Mouse (Mus musculus) forebrain, embryonic 15.5 days (tissue): ENCODE results near the gene Gtf3c1. TPM values are rescaled to one million over a fixed set of nuclear protein-coding genes. Genes with fewer than 3 reads are reported as not detected.

Experiments
- ATAC-seq: fragments of 200-750 bp; cut with Nextera tagmentation; replicated peaks from 2 replicates; pipeline ENCODE4 v1.8.0; 2017; ENCODE audit warnings: mild to moderate bottlenecking, moderate TSS enrichment, moderate library complexity
- H3K27ac ChIP-seq: fragments of 300-500 bp; sonication (generic); replicated peaks from 2 replicates; pipeline ENCODE4 v1.5.1; 2015; ENCODE audit warnings: mild to moderate bottlenecking, inconsistent platforms
- H3K27me3 ChIP-seq: fragments of 300-500 bp; sonication (generic); 2 replicates; pipeline ENCODE4 v1.6.1; 2015; ENCODE audit warnings: inconsistent platforms
- H3K36me3 ChIP-seq: fragments of 300-500 bp; sonication (generic); 2 replicates; pipeline ENCODE4 v1.6.1; 2015; ENCODE audit warnings: mild to moderate bottlenecking, inconsistent platforms
- H3K4me1 ChIP-seq: fragments of 300-500 bp; sonication (generic); 2 replicates; pipeline ENCODE4 v1.6.1; 2015; ENCODE audit warnings: inconsistent platforms
- H3K4me2 ChIP-seq: fragments of 300-500 bp; sonication (generic); replicated peaks from 2 replicates; pipeline ENCODE4 v1.6.1; 2015; ENCODE audit warnings: mild to moderate bottlenecking, inconsistent platforms
- H3K4me3 ChIP-seq: fragments of 300-500 bp; sonication (generic); 2 replicates; pipeline ENCODE4 v1.5.1; 2015; ENCODE audit warnings: mild to moderate bottlenecking, inconsistent platforms
- H3K9ac ChIP-seq: fragments of 300-500 bp; sonication (generic); replicated peaks from 2 replicates; pipeline ENCODE4 v1.6.1; 2015; ENCODE audit warnings: mild to moderate bottlenecking, inconsistent platforms
- H3K9me3 ChIP-seq: fragments of 300-500 bp; sonication (generic); 2 replicates; pipeline ENCODE4 v1.6.1; 2016; ENCODE audit warnings: inconsistent platforms
- WGBS: fragments of 180-500 bp; shearing (Covaris S2); methylation state at CpG from one replicate; pipeline ENCODE4 v1.1.7; 2015; ENCODE audit warnings: mixed read lengths; 5-methylcytosine and 5-hydroxymethylcytosine counted together
- polyA plus RNA-seq: library from polyadenylated mRNA; unstranded; fragments of >200 nt; fragmentation: Nextera tagmentation; extraction: Ambion mirVana; gene quantifications from 2 replicates; pipeline ENCODE4 v1.2.1, GENCODE M21; 2015

The Gtf3c1 gene
- 36.8 and 39.1 TPM in 2 replicates for polyA plus RNA-seq

GRCm38 (mm10) chr7:125707593-125708022 lies at the start of gene Gtf3c1, which contains the start of gene D430042O09Rik:
Gene Gtf3c1 (minus strand): TSS chr7:125707780.
Gene D430042O09Rik (plus strand): TSS chr7:125707888.
- under 1% methylated on average over 45 of the region's 45 CpGs for WGBS
- ATAC-seq: peak; percentile 99
- peak within 1 kb of the TSS; percentile 87 for H3K4me3 ChIP-seq

GRCm38 (mm10) chr7:125756806-125757205 lies 49.2 kb upstream of the Gtf3c1 start:
- 0 out of 2 replicates have a peak, but pooled peaks cover 2% of the 10 kb centered on the region for H3K4me1 ChIP-seq
- H3K9ac ChIP-seq: no peak overlapping the region
- H3K4me3 ChIP-seq: no peak overlapping the region
- H3K27ac ChIP-seq: no peak overlapping the region
- 56% methylated on average over 6 of the region's 6 CpGs for WGBS
- no peaks in the 10 kb centered on the region for H3K9me3 ChIP-seq
- no peaks in the 10 kb centered on the region for H3K27me3 ChIP-seq
- H3K4me2 ChIP-seq: no peak overlapping the region
- no peaks in the 10 kb centered on the region; the same call in 1 of the 2 replicates for H3K36me3 ChIP-seq
- ATAC-seq: no peak

More at GRCm38 (mm10) chr7:125707593-125708022, at the start of gene Gtf3c1, which contains the start of gene D430042O09Rik:
- H3K36me3 ChIP-seq: peaks cover 15% of the 10 kb centered on the region
- H3K4me1 ChIP-seq: peaks cover 42% of the 10 kb centered on the region
- peak within 1 kb of the TSS; percentile 57 for H3K4me2 ChIP-seq
- H3K9ac ChIP-seq: peak within 1 kb of the TSS; percentile 88
- H3K27me3 ChIP-seq: no peaks in the 10 kb centered on the region
- H3K27ac ChIP-seq: peak within 1 kb of the TSS; percentile 85
- no peaks in the 10 kb centered on the region for H3K9me3 ChIP-seq

- ATAC-seq: no peak
- Histone ChIP-seq H3K27ac (no peak overlapping the region), H3K9me3 (no peaks in the 10 kb centered on the region), H3K4me2 (no peak overlapping the region), H3K27me3 (no peaks in the 10 kb centered on the region), H3K9ac (no peak overlapping the region), H3K36me3 (no peaks in the 10 kb centered on the region), H3K4me1 (0 out of 2 replicates have a peak, but pooled peaks cover 2% of the 10 kb centered on the region), H3K4me3 (no peak overlapping the region)
- WGBS: 93% methylated on average over 3 of the region's 3 CpGs
These were observed 45.7 kb upstream of the Gtf3c1 start for GRCm38 (mm10) chr7:125753326-125753715.

GRCm38 (mm10) chr7:125752699-125753325 lies 45.2 kb upstream of the Gtf3c1 start:
- no peak overlapping the region for H3K9ac ChIP-seq
- H3K4me3 ChIP-seq: no peak overlapping the region
- ATAC-seq: no peak
- 83% methylated on average over 7 of the region's 7 CpGs for WGBS
- no peak overlapping the region for H3K4me2 ChIP-seq
- no peaks in the 10 kb centered on the region for H3K27me3 ChIP-seq
- 0 out of 2 replicates have a peak, but pooled peaks cover 2% of the 10 kb centered on the region for H3K4me1 ChIP-seq
- no peak overlapping the region for H3K27ac ChIP-seq
- H3K9me3 ChIP-seq: no peaks in the 10 kb centered on the region
- no peaks in the 10 kb centered on the region for H3K36me3 ChIP-seq

GRCm38 (mm10) chr7:125748186-125748585 lies 40.6 kb upstream of the Gtf3c1 start:
- Histone ChIP-seq H3K4me1 (no peaks in the 10 kb centered on the region), H3K4me2 (no peak overlapping the region), H3K36me3 (no peaks in the 10 kb centered on the region), H3K27me3 (no peaks in the 10 kb centered on the region), H3K9me3 (no peaks in the 10 kb centered on the region), H3K4me3 (no peak overlapping the region), H3K27ac (no peak overlapping the region), H3K9ac (no peak overlapping the region)
- ATAC-seq: no peak
- WGBS: 49% methylated on average over 3 of the region's 3 CpGs

GRCm38 (mm10) chr7:125747316-125747690 lies 39.7 kb upstream of the Gtf3c1 start:
- no peaks in the 10 kb centered on the region for H3K9me3 ChIP-seq

GRCm38 (mm10) chr7:125746621-125747315 lies 39.2 kb upstream of the Gtf3c1 start:
- no peak for ATAC-seq
- WGBS: 87% methylated on average over 2 of the region's 2 CpGs
- Histone ChIP-seq H3K27me3 (no peaks in the 10 kb centered on the region), H3K27ac (no peak overlapping the region), H3K9me3 (no peaks in the 10 kb centered on the region), H3K36me3 (no peaks in the 10 kb centered on the region), H3K9ac (no peak overlapping the region), H3K4me1 (no peaks in the 10 kb centered on the region), H3K4me2 (no peak overlapping the region), H3K4me3 (no peak overlapping the region)

More at GRCm38 (mm10) chr7:125747316-125747690, 39.7 kb upstream of the Gtf3c1 start:
- H3K36me3 ChIP-seq: no peaks in the 10 kb centered on the region
- no peak overlapping the region for H3K27ac ChIP-seq
- no peaks in the 10 kb centered on the region for H3K4me1 ChIP-seq
- no peak overlapping the region for H3K4me2 ChIP-seq
- H3K4me3 ChIP-seq: no peak overlapping the region
- no peak for ATAC-seq
- no peak overlapping the region for H3K9ac ChIP-seq
- 62% methylated on average over 7 of the region's 7 CpGs for WGBS
- H3K27me3 ChIP-seq: no peaks in the 10 kb centered on the region

- Histone ChIP-seq H3K27me3 (no peaks in the 10 kb centered on the region), H3K4me2 (no peak overlapping the region), H3K4me3 (no peak overlapping the region), H3K36me3 (no peaks in the 10 kb centered on the region), H3K27ac (no peak overlapping the region), H3K9me3 (no peaks in the 10 kb centered on the region), H3K9ac (no peak overlapping the region), H3K4me1 (no peaks in the 10 kb centered on the region)
- ATAC-seq: no peak
- 92% methylated on average over 1 of the region's 1 CpGs for WGBS
These were observed 37.2 kb upstream of the Gtf3c1 start for GRCm38 (mm10) chr7:125744774-125745173.

- H3K4me3 ChIP-seq: no peak overlapping the region
- 69% methylated on average over 1 of the region's 1 CpGs for WGBS
These were observed 33.7 kb upstream of the Gtf3c1 start for GRCm38 (mm10) chr7:125741271-125741703.

GRCm38 (mm10) chr7:125740521-125740920 lies 32.9 kb upstream of the Gtf3c1 start:
- H3K9ac ChIP-seq: no peak overlapping the region
- no peaks in the 10 kb centered on the region for H3K27me3 ChIP-seq
- ATAC-seq: no peak
- H3K9me3 ChIP-seq: no peaks in the 10 kb centered on the region
- H3K27ac ChIP-seq: no peak overlapping the region
- H3K4me1 ChIP-seq: no peaks in the 10 kb centered on the region
- WGBS: 93% methylated on average over 2 of the region's 2 CpGs
- H3K36me3 ChIP-seq: no peaks in the 10 kb centered on the region
- H3K4me3 ChIP-seq: no peak overlapping the region
- no peak overlapping the region for H3K4me2 ChIP-seq

More at GRCm38 (mm10) chr7:125741271-125741703, 33.7 kb upstream of the Gtf3c1 start:
- H3K9me3 ChIP-seq: no peaks in the 10 kb centered on the region
- no peaks in the 10 kb centered on the region for H3K36me3 ChIP-seq
- no peak overlapping the region for H3K4me2 ChIP-seq
- no peak for ATAC-seq
- no peaks in the 10 kb centered on the region for H3K4me1 ChIP-seq
- H3K9ac ChIP-seq: no peak overlapping the region
- no peak overlapping the region for H3K27ac ChIP-seq
- no peaks in the 10 kb centered on the region for H3K27me3 ChIP-seq

- no peak overlapping the region for H3K9ac ChIP-seq
- no peak for ATAC-seq
- no peaks in the 10 kb centered on the region for H3K4me1 ChIP-seq
- no peak overlapping the region for H3K4me3 ChIP-seq
- no peaks in the 10 kb centered on the region for H3K36me3 ChIP-seq
- H3K27ac ChIP-seq: no peak overlapping the region
- H3K9me3 ChIP-seq: no peaks in the 10 kb centered on the region
- WGBS: 89% methylated on average over 4 of the region's 4 CpGs
- H3K4me2 ChIP-seq: no peak overlapping the region
- H3K27me3 ChIP-seq: no peaks in the 10 kb centered on the region
These were observed 28.9 kb upstream of the Gtf3c1 start for GRCm38 (mm10) chr7:125736366-125737015.

- no peak overlapping the region for H3K27ac ChIP-seq
- 94% methylated on average over 4 of the region's 4 CpGs for WGBS
- H3K9me3 ChIP-seq: no peaks in the 10 kb centered on the region
- H3K4me2 ChIP-seq: no peak overlapping the region
- H3K36me3 ChIP-seq: no peaks in the 10 kb centered on the region
- ATAC-seq: no peak
- no peak overlapping the region for H3K9ac ChIP-seq
- no peak overlapping the region for H3K4me3 ChIP-seq
- H3K27me3 ChIP-seq: no peaks in the 10 kb centered on the region
- peaks cover 2% of the 10 kb centered on the region; the same call in 1 of the 2 replicates for H3K4me1 ChIP-seq
These were observed 26.2 kb upstream of the Gtf3c1 start for GRCm38 (mm10) chr7:125733791-125734190.
